Mouse (Mus musculus) cerebellum, adult 2 months (tissue): Measurements from ENCODE around the gene Lrrc46. TPM values are rescaled to one million over a fixed set of nuclear protein-coding genes. Genes with fewer than 3 reads are reported as not detected.

ENCODE experiments used
- DNase-seq, 2 experiments: peaks; one replicate each; pipeline ENCODE4 v3.0.0; 2021
- H3K27ac ChIP-seq: fragments of 200-500 bp; 2 replicates; pipeline ENCODE4 v1.5.1; 2012; ENCODE audit warnings: low read length, control low read depth, inconsistent platforms; ENCODE audit not compliant: insufficient read depth
- H3K27me3 ChIP-seq: fragments of 200-500 bp; 2 replicates; pipeline ENCODE4 v1.6.1; 2012; ENCODE audit warnings: inconsistent platforms, mild to moderate bottlenecking, low read length, moderate library complexity; ENCODE audit not compliant: control insufficient read depth, insufficient read depth
- H3K4me1 ChIP-seq: fragments of 200-500 bp; 2 replicates; pipeline ENCODE4 v1.6.1; 2011; ENCODE audit warnings: low read length; ENCODE audit not compliant: control insufficient read depth, insufficient read depth
- H3K4me3 ChIP-seq: fragments of 200-500 bp; replicated peaks from 2 replicates; pipeline ENCODE3; 2011; ENCODE audit warnings: mild to moderate bottlenecking, low read depth, low read length, control low read depth; ENCODE audit not compliant: insufficient read depth
- CTCF ChIP-seq: fragments of 200-500 bp; IDR thresholded peaks from 2 replicates; pipeline ENCODE4 v1.5.1; 2011; ENCODE audit warnings: low read depth, mild to moderate bottlenecking, control low read depth, low read length, moderate library complexity, borderline replicate concordance; ENCODE audit not compliant: insufficient read depth
- POLR2A ChIP-seq: fragments of 200-500 bp; IDR thresholded peaks from 2 replicates; pipeline ENCODE4 v1.6.1; 2011; ENCODE audit warnings: low read length, control low read depth, borderline replicate concordance; ENCODE audit not compliant: insufficient read depth
- WGBS: fragments of 180-500 bp; shearing (Covaris S2); methylation state at CpG from one replicate; pipeline ENCODE4 v1.1.7; 2018; 5-methylcytosine and 5-hydroxymethylcytosine counted together
- polyA plus RNA-seq: library from polyadenylated mRNA; depleted of rRNA; stranded (reverse); fragments of >200 nt; gene quantifications from 2 replicates; pipeline ENCODE4 v1.2.3, GENCODE M21; 2012

Gene Lrrc46
- polyA plus RNA-seq, 1 experiment, result 1.4 TPM

- Histone ChIP-seq H3K27me3 (no peaks in the 10 kb centered on the region), H3K4me1 (peaks cover 3% of the 10 kb centered on the region; the same call in 1 of the 2 replicates), H3K4me3 (no peak overlapping the region), H3K27ac (no peak overlapping the region)
- TF ChIP-seq CTCF, result no peak
- no peak for TF ChIP-seq POLR2A
- WGBS, result 68% methylated on average over 8 of the region's 8 CpGs
- no peak for DNase-seq
Measured at GRCm38 (mm10) chr11:97074235-97074634, 33.0 kb upstream of the Lrrc46 start.

- Histone ChIP-seq H3K4me3 (no peak overlapping the region), H3K27ac (no peak overlapping the region), H3K27me3 (no peaks in the 10 kb centered on the region), H3K4me1 (peaks cover 4% of the 10 kb centered on the region; the same call in 1 of the 2 replicates)
- DNase-seq, result peak in 1 of 2 experiments; percentile 38
- 29% methylated on average over 3 of the region's 3 CpGs for WGBS
- TF ChIP-seq POLR2A, result no peak
- peak; percentile 61 for TF ChIP-seq CTCF
Measured at GRCm38 (mm10) chr11:97072533-97072932, 31.3 kb upstream of the Lrrc46 start.

- Histone ChIP-seq H3K4me3 (no peak overlapping the region), H3K27ac (no peak overlapping the region), H3K27me3 (no peaks in the 10 kb centered on the region), H3K4me1 (peaks cover 4% of the 10 kb centered on the region; the same call in 1 of the 2 replicates)
- WGBS, result 90% methylated on average over 1 of the region's 1 CpGs
- DNase-seq, result no peak
- TF ChIP-seq CTCF (no peak), POLR2A (no peak)
Measured at GRCm38 (mm10) chr11:97071129-97071528, 29.9 kb upstream of the Lrrc46 start.

- Histone ChIP-seq H3K27ac (no peak overlapping the region), H3K4me1 (peaks cover 4% of the 10 kb centered on the region; the same call in 1 of the 2 replicates), H3K4me3 (no peak overlapping the region), H3K27me3 (no peaks in the 10 kb centered on the region)
- DNase-seq, result no peak
- 87% methylated on average over 2 of the region's 2 CpGs for WGBS
- no peak for TF ChIP-seq POLR2A
Measured at GRCm38 (mm10) chr11:97069770-97070169, 28.6 kb upstream of the Lrrc46 start.

DNA sequence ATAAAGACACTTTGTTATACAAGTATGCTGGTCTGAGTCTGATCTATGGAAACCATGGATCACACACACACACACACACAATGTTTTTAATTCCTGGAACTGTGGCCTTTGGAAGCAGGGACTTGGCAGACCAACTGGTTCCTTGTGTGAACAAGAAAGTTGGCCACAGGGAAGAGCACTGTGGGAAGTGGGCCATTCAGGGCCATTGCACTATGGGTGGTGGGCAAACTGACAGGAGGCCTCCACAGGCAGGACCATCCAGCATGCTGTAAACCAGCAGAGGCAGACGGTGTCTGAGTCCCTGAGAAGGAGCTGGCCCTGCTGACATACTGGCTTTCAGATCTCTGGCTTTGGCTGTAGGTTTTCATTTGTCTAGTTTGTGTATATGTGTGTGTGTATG lies 28.1 kb upstream of the Lrrc46 start:
- Histone ChIP-seq H3K27ac (no peak overlapping the region), H3K4me3 (no peak overlapping the region), H3K27me3 (no peaks in the 10 kb centered on the region), H3K4me1 (peaks cover 4% of the 10 kb centered on the region; the same call in 1 of the 2 replicates)
- no peak for DNase-seq
- WGBS, result 10% methylated on average over 1 of the region's 1 CpGs
- TF ChIP-seq CTCF (no peak), POLR2A (no peak)

- H3K27ac ChIP-seq, result no peak overlapping the region
- no peak overlapping the region for H3K4me3 ChIP-seq
- no peaks in the 10 kb centered on the region for H3K27me3 ChIP-seq
- no peak for DNase-seq
- 63% methylated on average over 22 of the region's 22 CpGs for WGBS
- TF ChIP-seq POLR2A (no peak), CTCF (no peak)
- peaks cover 4% of the 10 kb centered on the region; the same call in 1 of the 2 replicates for H3K4me1 ChIP-seq
Measured at GRCm38 (mm10) chr11:97066656-97067360, 25.6 kb upstream of the Lrrc46 start.

- no peak overlapping the region for H3K4me3 ChIP-seq
- DNase-seq, result no peak
- H3K27me3 ChIP-seq, result no peaks in the 10 kb centered on the region
- TF ChIP-seq CTCF, result no peak
- TF ChIP-seq POLR2A, result no peak
- no peak overlapping the region for H3K27ac ChIP-seq
- H3K4me1 ChIP-seq, result peaks cover 4% of the 10 kb centered on the region; the same call in 1 of the 2 replicates
- 92% methylated on average over 12 of the region's 12 CpGs for WGBS
Measured at GRCm38 (mm10) chr11:97065538-97066295, 24.5 kb upstream of the Lrrc46 start.

DNA sequence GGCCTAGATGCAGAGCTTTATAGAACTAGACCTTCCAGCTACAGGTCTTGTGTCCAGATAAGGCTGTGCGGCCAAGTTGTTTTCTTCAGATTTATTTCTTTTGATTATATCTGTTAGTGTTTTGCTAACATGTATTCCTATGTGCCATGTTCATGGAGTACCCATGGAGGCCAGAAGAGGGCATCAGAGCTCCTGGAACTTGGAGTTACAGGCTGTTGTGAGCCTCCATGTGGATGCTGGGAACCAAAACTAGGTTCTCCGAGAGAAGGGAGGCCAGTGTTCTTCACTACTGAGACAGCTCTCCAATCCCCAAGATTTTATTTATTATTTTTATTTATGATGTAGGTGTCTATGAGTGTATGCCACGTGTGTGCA lies 22.7 kb upstream of the Lrrc46 start:
- 90% methylated on average over 3 of the region's 3 CpGs for WGBS
- Histone ChIP-seq H3K27ac (no peak overlapping the region), H3K4me3 (no peak overlapping the region)

More for the DNA sequence above, 22.7 kb upstream of the Lrrc46 start:
- no peak for DNase-seq
- TF ChIP-seq POLR2A, result no peak
- no peak for TF ChIP-seq CTCF
- Histone ChIP-seq H3K4me1 (no peaks in the 10 kb centered on the region), H3K27me3 (no peaks in the 10 kb centered on the region)
